Mouse (Mus musculus): ENCODE data around the gene Slc16a8. TPM values are rescaled to one million over a fixed set of nuclear protein-coding genes. Genes with fewer than 3 reads are reported as not detected.
"Not testable (repeated sequence)": the region's sequence is repeated elsewhere in the genome, so short reads cannot be mapped to it uniquely, and the experiment has no call there.

Gene Slc16a8
- polyA plus RNA-seq, 1 experiment, result not detected

GRCm38 (mm10) chr15:79251168-79251567 is 3.4 kb downstream of the Slc16a8 start:
- Histone ChIP-seq H3K4me3 (replicated peaks) (no peak overlapping the region), H3K27me3 (replicated peaks) (peaks cover 71% of the 10 kb centered on the region), H3K36me3 (replicated peaks; ENCODE audit: low read length) (peaks cover 30% of the 10 kb centered on the region), H3K4me1 (peaks cover 24% of the 10 kb centered on the region), H3K9me3 (no peaks in the 10 kb centered on the region)
- TF ChIP-seq FLI1 (IDR thresholded peaks at IDR 0.05; ENCODE audit: low read length) (no peak), GATA1 (IDR thresholded peaks at IDR 0.05; ENCODE audit: borderline replicate concordance, low read length) (no peak)

- no peak overlapping the region for H3K4me3 ChIP-seq (replicated peaks)
- H3K27me3 ChIP-seq (replicated peaks), result peaks cover 66% of the 10 kb centered on the region
- TF ChIP-seq FLI1 (IDR thresholded peaks at IDR 0.05; ENCODE audit: low read length), result no peak
- no peak for TF ChIP-seq GATA1 (IDR thresholded peaks at IDR 0.05; ENCODE audit: borderline replicate concordance, low read length)
- H3K36me3 ChIP-seq (replicated peaks; ENCODE audit: low read length), result peaks cover 39% of the 10 kb centered on the region
- peaks cover 32% of the 10 kb centered on the region for H3K4me1 ChIP-seq
- no peaks in the 10 kb centered on the region for H3K9me3 ChIP-seq
Observed at GRCm38 (mm10) chr15:79250236-79250635, 4.3 kb downstream of the Slc16a8 start.

- H3K4me1 ChIP-seq, result peaks cover 45% of the 10 kb centered on the region
- peaks cover 76% of the 10 kb centered on the region for H3K36me3 ChIP-seq (replicated peaks; ENCODE audit: low read length)
- H3K9me3 ChIP-seq, result peaks cover 8% of the 10 kb centered on the region
- TF ChIP-seq FLI1 (IDR thresholded peaks at IDR 0.05; ENCODE audit: low read length) (no peak), GATA1 (IDR thresholded peaks at IDR 0.05; ENCODE audit: borderline replicate concordance, low read length) (no peak)
- H3K27me3 ChIP-seq (replicated peaks), result peaks cover 18% of the 10 kb centered on the region
- H3K4me3 ChIP-seq (replicated peaks), result no peak overlapping the region
Observed at GRCm38 (mm10) chr15:79245321-79245720, 9.2 kb downstream of the Slc16a8 start.

GRCm38 (mm10) chr15:79244071-79244893 is 10.3 kb downstream of the Slc16a8 start:
- TF ChIP-seq FLI1 (IDR thresholded peaks at IDR 0.05; ENCODE audit: low read length) (no peak), GATA1 (IDR thresholded peaks at IDR 0.05; ENCODE audit: borderline replicate concordance, low read length) (no peak)
- H3K36me3 ChIP-seq (replicated peaks; ENCODE audit: low read length), result peaks cover 84% of the 10 kb centered on the region

GRCm38 (mm10) chr15:79243234-79244042 is 11.1 kb downstream of the Slc16a8 start:
- H3K4me3 ChIP-seq (replicated peaks), result peak overlapping the region; percentile 76
- H3K4me1 ChIP-seq, result peaks cover 45% of the 10 kb centered on the region
- peaks cover 2% of the 10 kb centered on the region for H3K27me3 ChIP-seq (replicated peaks)
- peaks cover 84% of the 10 kb centered on the region for H3K36me3 ChIP-seq (replicated peaks; ENCODE audit: low read length)
- TF ChIP-seq GATA1 (IDR thresholded peaks at IDR 0.05; ENCODE audit: borderline replicate concordance, low read length) (no peak), FLI1 (IDR thresholded peaks at IDR 0.05; ENCODE audit: low read length) (no peak)
- H3K9me3 ChIP-seq, result peaks cover 8% of the 10 kb centered on the region

More at GRCm38 (mm10) chr15:79244071-79244893, 10.3 kb downstream of the Slc16a8 start:
- peaks cover 45% of the 10 kb centered on the region for H3K4me1 ChIP-seq
- H3K4me3 ChIP-seq (replicated peaks), result no peak overlapping the region
- H3K9me3 ChIP-seq, result peaks cover 8% of the 10 kb centered on the region
- peaks cover 7% of the 10 kb centered on the region for H3K27me3 ChIP-seq (replicated peaks)

GRCm38 (mm10) chr15:79242574-79243233 is 11.9 kb downstream of the Slc16a8 start:
- peaks cover 45% of the 10 kb centered on the region for H3K4me1 ChIP-seq
- TF ChIP-seq GATA1 (IDR thresholded peaks at IDR 0.05; ENCODE audit: borderline replicate concordance, low read length) (no peak), FLI1 (IDR thresholded peaks at IDR 0.05; ENCODE audit: low read length) (no peak)
- H3K9me3 ChIP-seq, result peaks cover 8% of the 10 kb centered on the region
- H3K4me3 ChIP-seq (replicated peaks), result no peak overlapping the region
- H3K36me3 ChIP-seq (replicated peaks; ENCODE audit: low read length), result peaks cover 84% of the 10 kb centered on the region
- H3K27me3 ChIP-seq (replicated peaks), result peaks cover 2% of the 10 kb centered on the region

- TF ChIP-seq FLI1 (IDR thresholded peaks at IDR 0.05; ENCODE audit: low read length) (no peak), GATA1 (IDR thresholded peaks at IDR 0.05; ENCODE audit: borderline replicate concordance, low read length) (no peak)
- Histone ChIP-seq H3K9me3 (peaks cover 8% of the 10 kb centered on the region), H3K27me3 (replicated peaks) (no peaks in the 10 kb centered on the region), H3K4me1 (peaks cover 19% of the 10 kb centered on the region), H3K36me3 (replicated peaks; ENCODE audit: low read length) (peaks cover 82% of the 10 kb centered on the region), H3K4me3 (replicated peaks) (no peak overlapping the region)
Observed at GRCm38 (mm10) chr15:79238036-79238435, 16.5 kb downstream of the Slc16a8 start.

- peaks cover 82% of the 10 kb centered on the region for H3K36me3 ChIP-seq (replicated peaks; ENCODE audit: low read length)
- peaks cover 19% of the 10 kb centered on the region for H3K4me1 ChIP-seq
- TF ChIP-seq GATA1 (IDR thresholded peaks at IDR 0.05; ENCODE audit: borderline replicate concordance, low read length), result no peak
- TF ChIP-seq FLI1 (IDR thresholded peaks at IDR 0.05; ENCODE audit: low read length), result no peak
- H3K9me3 ChIP-seq, result no peaks in the 10 kb centered on the region
- no peak overlapping the region for H3K4me3 ChIP-seq (replicated peaks)
- no peaks in the 10 kb centered on the region for H3K27me3 ChIP-seq (replicated peaks)
Observed at GRCm38 (mm10) chr15:79235268-79235667, 19.3 kb downstream of the Slc16a8 start.

GRCm38 (mm10) chr15:79229058-79229821 is 25.3 kb downstream of the Slc16a8 start, which contains the start of the genes Pick1 and Gm49486:
Gene Pick1 (plus strand): TSS chr15:79229173.
Gene Gm49486 (plus strand): TSS chr15:79229391.
- peak within 1 kb of the TSS; percentile 97 for H3K4me3 ChIP-seq (replicated peaks)
- TF ChIP-seq GATA1 (IDR thresholded peaks at IDR 0.05; ENCODE audit: borderline replicate concordance, low read length) (no peak), FLI1 (IDR thresholded peaks at IDR 0.05; ENCODE audit: low read length) (peak; percentile 80; the same call in 1 of the 2 replicates)
- peaks cover 3% of the 10 kb centered on the region for H3K27me3 ChIP-seq (replicated peaks)
- H3K9me3 ChIP-seq, result 0 out of 2 replicates have a peak, but pooled peaks cover 2% of the 10 kb centered on the region
- peaks cover 33% of the 10 kb centered on the region for H3K4me1 ChIP-seq
- H3K36me3 ChIP-seq (replicated peaks; ENCODE audit: low read length), result peaks cover 26% of the 10 kb centered on the region

GRCm38 (mm10) chr15:79225780-79226179 is 28.8 kb downstream of the Slc16a8 start:
- H3K9me3 ChIP-seq; H3K36me3 ChIP-seq (replicated peaks; ENCODE audit: low read length); H3K4me3 ChIP-seq (replicated peaks): not testable (repeated sequence)
- peaks cover 22% of the 10 kb centered on the region for H3K4me1 ChIP-seq
- peaks cover 25% of the 10 kb centered on the region for H3K27me3 ChIP-seq (replicated peaks)
